Mouse (Mus musculus) right cerebral cortex, postnatal 4 days (tissue): ENCODE measurements around the gene Casc4.

ENCODE experiments used
- DNase-seq: peaks from one replicate; pipeline ENCODE4 v3.0.0-alpha.2; 2022

Casc4 gene

GRCm38 (mm10) chr2:121866632-121867050, at the start of gene Casc4:
TSS of gene Casc4 (plus strand) at chr2:121866970.
- DNase-seq = peak; percentile 94

GRCm38 (mm10) chr2:121821787-121822186, 45.0 kb upstream of the Casc4 start:
- DNase-seq = no peak

GRCm38 (mm10) chr2:121824653-121825052, 42.1 kb upstream of the Casc4 start:
- DNase-seq = no peak

- no peak for DNase-seq
Measured at GRCm38 (mm10) chr2:121826189-121826588, 40.6 kb upstream of the Casc4 start.

GRCm38 (mm10) chr2:121828411-121828810, 38.4 kb upstream of the Casc4 start:
- no peak for DNase-seq

- peak; percentile 30 for DNase-seq
Measured at GRCm38 (mm10) chr2:121832484-121832894, 34.3 kb upstream of the Casc4 start.

GRCm38 (mm10) chr2:121834926-121835325, 31.8 kb upstream of the Casc4 start:
- DNase-seq = no peak

- no peak for DNase-seq
Measured at GRCm38 (mm10) chr2:121841453-121841852, 25.3 kb upstream of the Casc4 start.

GRCm38 (mm10) chr2:121842249-121842648, 24.5 kb upstream of the Casc4 start:
- no peak for DNase-seq

- no peak for DNase-seq
Measured at GRCm38 (mm10) chr2:121846050-121846449, 20.7 kb upstream of the Casc4 start.

GRCm38 (mm10) chr2:121852045-121852444, 14.7 kb upstream of the Casc4 start:
- DNase-seq = no peak

GRCm38 (mm10) chr2:121853974-121854373, 12.8 kb upstream of the Casc4 start:
- DNase-seq = no peak

GRCm38 (mm10) chr2:121859380-121859980, 7.3 kb upstream of the Casc4 start:
- no peak for DNase-seq

- peak; percentile 21 for DNase-seq
Measured at GRCm38 (mm10) chr2:121866071-121866601, 634 bp upstream of the Casc4 start.

GRCm38 (mm10) chr2:121867051-121867928, 520 bp downstream of the Casc4 start:
- DNase-seq = no peak

GRCm38 (mm10) chr2:121879506-121879905, 12.7 kb downstream of the Casc4 start:
- no peak for DNase-seq

GRCm38 (mm10) chr2:121885509-121886106, 18.8 kb downstream of the Casc4 start:
- DNase-seq = no peak

- no peak for DNase-seq
Measured at GRCm38 (mm10) chr2:121886406-121886805, 19.6 kb downstream of the Casc4 start.

- no peak for DNase-seq
Measured at GRCm38 (mm10) chr2:121888720-121889497, 22.1 kb downstream of the Casc4 start.

- no peak for DNase-seq
Measured at GRCm38 (mm10) chr2:121895261-121895660, 28.5 kb downstream of the Casc4 start.

- DNase-seq = no peak
Measured at GRCm38 (mm10) chr2:121896825-121897224, 30.1 kb downstream of the Casc4 start.

- no peak for DNase-seq
Measured at GRCm38 (mm10) chr2:121909975-121910374, 43.2 kb downstream of the Casc4 start.
